Mouse (Mus musculus) hindbrain, embryonic 16.5 days (tissue): ENCODE measurements around the gene Meis2. TPM values are rescaled to one million over a fixed set of nuclear protein-coding genes. Genes with fewer than 3 reads are reported as not detected.

ENCODE experiments used
- ATAC-seq: fragments of 200-750 bp; cut with Nextera tagmentation; 2 replicates; pipeline ENCODE4 v1.8.0; 2017; ENCODE audit warnings: moderate TSS enrichment, moderate library complexity
- H3K27ac ChIP-seq: fragments of 300-500 bp; sonication (generic); 2 replicates; pipeline ENCODE4 v1.5.1; 2014; ENCODE audit warnings: low read depth, mild to moderate bottlenecking, control low read depth, low read length, moderate library complexity
- H3K27me3 ChIP-seq: fragments of 300-500 bp; sonication (generic); replicated peaks from 2 replicates; pipeline ENCODE4 v1.6.1; 2014; ENCODE audit warnings: low read length; ENCODE audit not compliant: control insufficient read depth, insufficient read depth
- H3K36me3 ChIP-seq: fragments of 300-500 bp; sonication (generic); 2 replicates; pipeline ENCODE4 v1.6.1; 2014; ENCODE audit warnings: mild to moderate bottlenecking, low read length, moderate library complexity, mixed read lengths; ENCODE audit not compliant: control insufficient read depth, insufficient read depth
- H3K4me1 ChIP-seq: fragments of 300-500 bp; sonication (generic); 2 replicates; pipeline ENCODE4 v1.6.1; 2014; ENCODE audit warnings: low read depth, low read length; ENCODE audit not compliant: control insufficient read depth, insufficient read depth
- H3K4me2 ChIP-seq: fragments of 300-500 bp; sonication (generic); 2 replicates; pipeline ENCODE4 v1.6.1; 2014; ENCODE audit warnings: mild to moderate bottlenecking, low read length, control low read depth, moderate library complexity
- H3K4me3 ChIP-seq: fragments of 300-500 bp; sonication (generic); 2 replicates; pipeline ENCODE4 v1.5.1; 2014; ENCODE audit warnings: mild to moderate bottlenecking, low read length, control low read depth, moderate library complexity
- H3K9ac ChIP-seq: fragments of 300-500 bp; sonication (generic); 2 replicates; pipeline ENCODE4 v1.6.1; 2014; ENCODE audit warnings: low read depth, mild to moderate bottlenecking, control low read depth, low read length, moderate library complexity
- H3K9me3 ChIP-seq: fragments of 300-500 bp; sonication (generic); 2 replicates; pipeline ENCODE4 v1.6.1; 2014; ENCODE audit warnings: mild to moderate bottlenecking, low read length, moderate library complexity; ENCODE audit not compliant: control insufficient read depth
- WGBS: fragments of 180-500 bp; shearing (Covaris S2); extraction: QIAGEN DNeasy Blood & Tissue Kit; methylation state at CpG from one replicate; pipeline ENCODE4 v1.1.7; 2014; 5-methylcytosine and 5-hydroxymethylcytosine counted together
- polyA plus RNA-seq: library from polyadenylated mRNA; unstranded; fragments of >200 nt; fragmentation: Nextera tagmentation; extraction: Ambion mirVana; gene quantifications from 2 replicates; pipeline ENCODE4 v1.2.1, GENCODE M21; 2015

Meis2 gene
- polyA plus RNA-seq, 1 experiment from 2014 or later = 128 TPM

DNA sequence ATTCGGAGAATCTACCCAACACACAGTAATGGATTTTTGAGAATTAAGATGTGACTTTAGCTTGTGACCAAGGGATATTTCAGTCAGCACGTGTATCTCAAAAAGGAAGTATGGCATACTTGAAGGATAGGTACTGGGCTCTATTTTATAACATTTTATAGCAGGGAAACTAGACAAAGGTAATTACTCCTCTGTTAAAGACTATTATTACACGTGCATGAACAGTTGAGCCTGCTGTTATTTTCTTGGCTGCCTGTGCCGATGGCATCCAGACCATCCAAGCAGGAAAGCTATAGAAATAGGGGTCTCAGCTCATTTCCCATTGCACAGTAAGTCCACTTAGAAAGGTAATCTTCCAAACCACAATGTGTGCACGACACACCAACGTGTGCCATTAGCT, 251.9 kb downstream of the Meis2 start:
- no peak; the same call in 1 of the 2 replicates for ATAC-seq
- WGBS = 54% methylated on average over 6 of the region's 6 CpGs
- Histone ChIP-seq H3K27ac (no peak overlapping the region; the same call in 1 of the 2 replicates), H3K9ac (no peak overlapping the region), H3K9me3 (no peaks in the 10 kb centered on the region), H3K4me2 (peak overlapping the region; percentile 38), H3K27me3 (no peaks in the 10 kb centered on the region), H3K4me3 (no peak overlapping the region; the same call in 1 of the 2 replicates), H3K4me1 (peaks cover 11% of the 10 kb centered on the region), H3K36me3 (no peaks in the 10 kb centered on the region)

DNA sequence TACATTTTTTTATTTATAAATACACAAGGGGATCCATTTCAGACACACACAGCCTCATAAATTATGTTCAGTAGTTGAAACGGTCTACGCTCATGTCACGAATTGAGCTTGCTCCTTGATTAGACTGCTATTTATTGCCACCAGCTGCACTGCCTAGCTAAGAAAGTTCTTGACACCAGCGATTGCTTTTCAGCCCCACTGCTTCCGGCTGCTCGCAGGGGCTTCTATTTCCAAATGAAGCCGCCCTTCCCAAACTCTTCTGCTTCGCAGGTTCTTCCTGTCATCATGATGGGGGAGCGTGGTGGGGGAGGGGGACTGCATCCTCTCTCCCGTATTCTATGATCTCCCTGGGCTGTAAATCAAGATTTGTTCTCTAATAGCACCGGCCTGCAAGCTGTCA, 252.3 kb downstream of the Meis2 start:
- WGBS = 39% methylated on average over 11 of the region's 11 CpGs
- Histone ChIP-seq H3K36me3 (no peaks in the 10 kb centered on the region), H3K9ac (no peak overlapping the region), H3K4me1 (peaks cover 11% of the 10 kb centered on the region), H3K4me3 (no peak overlapping the region; the same call in 1 of the 2 replicates), H3K27me3 (no peaks in the 10 kb centered on the region), H3K4me2 (peak overlapping the region; percentile 38), H3K27ac (no peak overlapping the region; the same call in 1 of the 2 replicates), H3K9me3 (no peaks in the 10 kb centered on the region)
- peak; percentile 56; the same call in 1 of the 2 replicates for ATAC-seq
